Mouse (Mus musculus) embryonic facial prominence, embryonic 14.5 days (tissue): ENCODE results near the gene Nipal3. TPM values are rescaled to one million over a fixed set of nuclear protein-coding genes. Genes with fewer than 3 reads are reported as not detected.

Source experiments
- ATAC-seq: fragments of 200-750 bp; cut with Nextera tagmentation; 2 replicates; pipeline ENCODE4 v1.8.0; 2017; ENCODE audit warnings: low read depth, moderate number of reproducible peaks, moderate TSS enrichment
- DNase-seq: peaks from one replicate; pipeline ENCODE4 v3.0.0-alpha.2; 2015; ENCODE audit warnings: low spot score
- H3K27ac ChIP-seq: fragments of 300-500 bp; sonication (generic); replicated peaks from 2 replicates; pipeline ENCODE4 v1.5.1; 2014; ENCODE audit warnings: low read depth, mild to moderate bottlenecking, low read length, moderate library complexity
- H3K27me3 ChIP-seq: fragments of 300-500 bp; sonication (generic); replicated peaks from 2 replicates; pipeline ENCODE4 v1.6.1; 2014; ENCODE audit warnings: low read length; ENCODE audit not compliant: control insufficient read depth, insufficient read depth
- H3K36me3 ChIP-seq: fragments of 300-500 bp; sonication (generic); 2 replicates; pipeline ENCODE4 v1.6.1; 2014; ENCODE audit warnings: low read length, mixed read lengths; ENCODE audit not compliant: control insufficient read depth, insufficient read depth
- H3K4me1 ChIP-seq: fragments of 300-500 bp; sonication (generic); 2 replicates; pipeline ENCODE4 v1.6.1; 2014; ENCODE audit warnings: antibody characterized with exemption, low read length; ENCODE audit not compliant: control insufficient read depth, insufficient read depth
- H3K4me2 ChIP-seq: fragments of 300-500 bp; sonication (generic); 2 replicates; pipeline ENCODE4 v1.6.1; 2014; ENCODE audit warnings: low read depth, mild to moderate bottlenecking, low read length, moderate library complexity, mixed read lengths
- H3K4me3 ChIP-seq: fragments of 300-500 bp; sonication (generic); 2 replicates; pipeline ENCODE4 v1.5.1; 2014; ENCODE audit warnings: low read depth, mild to moderate bottlenecking, low read length
- H3K9ac ChIP-seq: fragments of 300-500 bp; sonication (generic); 2 replicates; pipeline ENCODE4 v1.6.1; 2014; ENCODE audit warnings: low read depth, mild to moderate bottlenecking, low read length, moderate library complexity, mixed read lengths
- H3K9me3 ChIP-seq: fragments of 300-500 bp; sonication (generic); 2 replicates; pipeline ENCODE4 v1.6.1; 2016; ENCODE audit warnings: low read length; ENCODE audit not compliant: control insufficient read depth
- WGBS: fragments of 180-500 bp; shearing (Covaris S2); extraction: QIAGEN DNeasy Blood & Tissue Kit; methylation state at CpG from one replicate; pipeline ENCODE4 v1.1.7; 2014; 5-methylcytosine and 5-hydroxymethylcytosine counted together
- polyA plus RNA-seq: library from polyadenylated mRNA; unstranded; fragments of >200 nt; fragmentation: Nextera tagmentation; extraction: Ambion mirVana; gene quantifications from 2 replicates; pipeline ENCODE4 v1.2.1, GENCODE M21; 2014

Gene Nipal3
- polyA plus RNA-seq, 1 experiment from 2014 or later = 3.0 TPM

DNA sequence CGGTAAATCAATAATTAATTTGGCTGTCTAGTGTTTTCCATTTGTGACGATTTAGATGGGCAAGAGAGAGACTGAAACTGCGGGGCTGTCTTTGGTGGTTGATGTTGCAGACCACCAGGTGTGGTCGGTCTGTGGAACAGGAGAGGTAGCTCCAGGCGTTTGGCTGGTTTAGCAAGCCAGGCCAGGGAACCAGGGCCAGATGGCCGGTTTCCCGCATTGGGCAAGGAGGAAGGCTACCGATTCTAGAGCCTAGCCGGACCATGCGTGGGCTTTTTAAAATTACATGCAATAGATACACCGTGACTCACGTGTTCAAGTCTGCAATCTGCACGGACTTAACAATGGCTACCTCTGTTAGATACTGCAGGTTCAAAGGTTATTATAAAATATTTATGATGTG, 73.9 kb downstream of the Nipal3 start:
- no peaks in the 10 kb centered on the region for H3K9me3 ChIP-seq
- no peaks in the 10 kb centered on the region for H3K4me1 ChIP-seq
- H3K36me3 ChIP-seq = peaks cover 56% of the 10 kb centered on the region
- DNase-seq (no peak), ATAC-seq (no peak)
- no peak overlapping the region for H3K4me3 ChIP-seq
- no peaks in the 10 kb centered on the region for H3K27me3 ChIP-seq
- 91% methylated on average over 13 of the region's 13 CpGs for WGBS
- no peak overlapping the region for H3K9ac ChIP-seq
- no peak overlapping the region for H3K4me2 ChIP-seq
- H3K27ac ChIP-seq = no peak overlapping the region

GRCm38 (mm10) chr4:135420416-135420815, 74.4 kb downstream of the Nipal3 start:
- DNase-seq (no peak), ATAC-seq (no peak)
- H3K36me3 ChIP-seq = peaks cover 60% of the 10 kb centered on the region
- no peaks in the 10 kb centered on the region for H3K4me1 ChIP-seq
- H3K4me3 ChIP-seq = no peak overlapping the region
- no peak overlapping the region for H3K27ac ChIP-seq
- no peaks in the 10 kb centered on the region for H3K9me3 ChIP-seq
- H3K9ac ChIP-seq = no peak overlapping the region
- H3K4me2 ChIP-seq = no peak overlapping the region
- H3K27me3 ChIP-seq = no peaks in the 10 kb centered on the region
- 78% methylated on average over 11 of the region's 11 CpGs for WGBS

- Histone ChIP-seq H3K4me1 (no peaks in the 10 kb centered on the region), H3K27ac (no peak overlapping the region), H3K4me2 (no peak overlapping the region), H3K9ac (no peak overlapping the region), H3K27me3 (no peaks in the 10 kb centered on the region), H3K36me3 (peaks cover 62% of the 10 kb centered on the region), H3K9me3 (no peaks in the 10 kb centered on the region), H3K4me3 (no peak overlapping the region)
- ATAC-seq = no peak
- no peak for DNase-seq
- WGBS = 86% methylated on average over 21 of the region's 21 CpGs
Observed at GRCm38 (mm10) chr4:135419996-135420395, 74.8 kb downstream of the Nipal3 start.

DNA sequence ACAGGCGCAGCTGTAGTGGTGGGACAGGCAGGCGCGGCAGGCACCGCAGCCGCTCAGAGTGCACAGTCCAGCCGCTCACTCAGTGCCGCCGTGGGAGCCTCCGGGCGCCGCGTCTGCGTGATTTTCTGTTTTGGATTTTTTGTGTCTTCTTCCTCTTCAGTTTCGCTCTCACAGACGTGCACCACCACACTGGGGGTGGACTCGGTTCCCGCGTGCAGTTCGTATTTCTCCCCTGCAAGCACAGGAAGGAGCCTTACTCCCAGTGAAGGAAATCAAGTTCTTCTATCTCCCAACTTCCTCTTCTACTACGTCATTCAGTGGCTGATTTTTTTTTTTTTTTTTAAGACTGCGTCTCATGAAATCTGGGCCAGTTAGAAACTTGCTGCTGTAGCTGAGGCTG, 78.5 kb downstream of the Nipal3 start:
- Histone ChIP-seq H3K9me3 (no peaks in the 10 kb centered on the region), H3K4me2 (no peak overlapping the region), H3K36me3 (peaks cover 58% of the 10 kb centered on the region), H3K9ac (no peak overlapping the region), H3K27me3 (no peaks in the 10 kb centered on the region), H3K27ac (no peak overlapping the region), H3K4me3 (no peak overlapping the region), H3K4me1 (no peaks in the 10 kb centered on the region)
- ATAC-seq (no peak), DNase-seq (no peak)
- 92% methylated on average over 21 of the region's 21 CpGs for WGBS

- Histone ChIP-seq H3K27ac (no peak overlapping the region), H3K27me3 (no peaks in the 10 kb centered on the region), H3K4me3 (no peak overlapping the region), H3K4me2 (no peak overlapping the region), H3K9me3 (no peaks in the 10 kb centered on the region), H3K9ac (no peak overlapping the region), H3K4me1 (no peaks in the 10 kb centered on the region), H3K36me3 (peaks cover 37% of the 10 kb centered on the region)
- DNase-seq = no peak
- ATAC-seq = no peak
- 82% methylated on average over 8 of the region's 8 CpGs for whole genome bisulfite sequencing
Observed at GRCm38 (mm10) chr4:135413491-135413890, 81.3 kb downstream of the Nipal3 start.

- no peak overlapping the region for H3K4me2 ChIP-seq
- no peaks in the 10 kb centered on the region for H3K27me3 ChIP-seq
- H3K4me3 ChIP-seq = no peak overlapping the region
- WGBS = 26% methylated on average over 4 of the region's 4 CpGs
- ATAC-seq (peak; percentile 71), DNase-seq (peak; percentile 71)
- H3K4me1 ChIP-seq = no peaks in the 10 kb centered on the region
- H3K9me3 ChIP-seq = no peaks in the 10 kb centered on the region
- peaks cover 24% of the 10 kb centered on the region for H3K36me3 ChIP-seq
- H3K9ac ChIP-seq = no peak overlapping the region
- H3K27ac ChIP-seq = no peak overlapping the region
Observed at GRCm38 (mm10) chr4:135411633-135412032, 83.2 kb downstream of the Nipal3 start.

GRCm38 (mm10) chr4:135406180-135406579, 88.7 kb downstream of the Nipal3 start:
- WGBS = 45% methylated on average over 5 of the region's 5 CpGs
- H3K4me1 ChIP-seq = no peaks in the 10 kb centered on the region
- no peak overlapping the region for H3K27ac ChIP-seq
- H3K27me3 ChIP-seq = no peaks in the 10 kb centered on the region
- no peak overlapping the region for H3K4me3 ChIP-seq
- H3K36me3 ChIP-seq = no peaks in the 10 kb centered on the region
- H3K4me2 ChIP-seq = no peak overlapping the region
- H3K9ac ChIP-seq = no peak overlapping the region
- H3K9me3 ChIP-seq = no peaks in the 10 kb centered on the region
- ATAC-seq = no peak
- peak; percentile 84 for DNase-seq

DNA sequence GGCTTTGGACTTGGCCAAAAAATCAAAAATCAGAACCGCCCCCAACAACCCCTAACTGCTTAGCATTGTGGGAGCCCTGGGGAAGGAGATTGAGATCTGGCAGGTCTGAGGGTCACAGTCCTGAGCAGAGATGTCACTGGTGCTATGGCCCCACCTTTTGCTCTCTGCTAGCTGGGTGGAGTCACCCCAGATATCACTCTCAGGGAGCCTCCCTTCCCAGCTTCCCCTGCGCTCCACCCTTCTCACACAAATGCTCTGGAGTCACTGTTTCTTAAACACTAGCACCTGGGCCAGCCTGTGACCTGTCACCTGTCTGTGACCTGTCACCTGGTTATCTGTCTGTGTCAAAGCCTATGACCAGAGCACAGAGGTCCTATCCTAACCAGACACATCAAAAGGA, 89.9 kb downstream of the Nipal3 start:
- Histone ChIP-seq H3K4me2 (no peak overlapping the region), H3K27ac (no peak overlapping the region), H3K9ac (no peak overlapping the region), H3K36me3 (no peaks in the 10 kb centered on the region), H3K9me3 (no peaks in the 10 kb centered on the region), H3K4me1 (no peaks in the 10 kb centered on the region), H3K27me3 (no peaks in the 10 kb centered on the region), H3K4me3 (no peak overlapping the region)
- no peak for DNase-seq
- ATAC-seq = no peak
- 83% methylated on average over 2 of the region's 2 CpGs for WGBS

DNA sequence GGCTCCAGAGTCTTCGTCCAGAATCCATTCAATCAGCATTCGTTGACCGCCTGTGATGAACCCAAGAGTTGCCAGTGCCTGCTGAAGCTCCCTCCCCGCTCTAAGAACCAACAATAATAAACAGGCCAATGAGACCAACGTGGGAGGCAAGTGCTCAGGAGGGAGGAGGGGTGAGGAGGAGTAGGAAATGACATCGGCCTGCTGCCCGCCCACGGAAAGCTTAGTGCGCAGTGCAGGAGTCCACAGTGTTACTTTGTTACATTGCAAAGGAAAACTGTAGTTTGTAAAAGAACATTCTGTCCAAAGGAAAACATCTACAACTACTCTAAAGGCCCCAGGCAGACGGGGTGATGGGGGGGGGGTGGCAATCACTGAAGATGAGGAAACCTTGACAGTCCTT, 90.8 kb downstream of the Nipal3 start:
- H3K9me3 ChIP-seq = no peaks in the 10 kb centered on the region
- DNase-seq = no peak
- no peak overlapping the region for H3K9ac ChIP-seq
- no peak for ATAC-seq
- H3K4me3 ChIP-seq = no peak overlapping the region
- no peaks in the 10 kb centered on the region for H3K4me1 ChIP-seq
- no peak overlapping the region for H3K27ac ChIP-seq
- peaks cover 3% of the 10 kb centered on the region for H3K27me3 ChIP-seq
- H3K36me3 ChIP-seq = no peaks in the 10 kb centered on the region
- 71% methylated on average over 10 of the region's 10 CpGs for WGBS
- H3K4me2 ChIP-seq = no peak overlapping the region
